Mouse (Mus musculus) embryo, embryonic 10 days (tissue): ENCODE data around the gene Fermt2.

Experiments
- DNase-seq: peaks from one replicate; pipeline ENCODE4 v3.0.0-alpha.2; 2015; ENCODE audit warnings: low spot score

The Fermt2 gene

GRCm38 (mm10) chr14:45432003-45432402 lies 97.9 kb downstream of the Fermt2 start:
- no peak for DNase-seq

GRCm38 (mm10) chr14:45430066-45430842 lies 99.7 kb downstream of the Fermt2 start:
- DNase-seq, result no peak

- DNase-seq, result peak; percentile 85
These were observed 106.7 kb downstream of the Fermt2 start for GRCm38 (mm10) chr14:45423220-45423619.

GRCm38 (mm10) chr14:45422371-45422770 lies 107.5 kb downstream of the Fermt2 start:
- DNase-seq, result no peak

- DNase-seq, result no peak
These were observed 110.6 kb downstream of the Fermt2 start for GRCm38 (mm10) chr14:45419323-45419722.

- no peak for DNase-seq
These were observed 111.4 kb downstream of the Fermt2 start for GRCm38 (mm10) chr14:45418553-45418952.

- DNase-seq, result no peak
These were observed 113.7 kb downstream of the Fermt2 start for GRCm38 (mm10) chr14:45416265-45416664.
